20 mouse cellular contexts compared by ENCODE assay signal in genomic region chr2:14165066-14165465, GRCm38 (mm10). TPM values are rescaled to one million over a fixed set of nuclear protein-coding genes. Genes with fewer than 3 reads are reported as not detected.
DNase-seq lines count a peak whose midpoint lies in the region; ATAC-seq and TF ChIP-seq lines count a peak whose summit lies in the region.
"Had no signal": no experiment of that assay in that cellular context is flagged by ENCODE, and none has a peak within 500 bp of the region (broad histone marks: within the 10 kb centered on the region; RNA-seq: fewer than 3 reads in every experiment).

No protein-coding gene starts in this region.

- no peak overlapping the region for H3K4me3 ChIP-seq in heart, embryonic 13.5 days
- no peak overlapping the region for H3K4me3 ChIP-seq in lung, embryonic 15.5 days
- H3K4me3 ChIP-seq in liver, embryonic 13.5 days (replicated peaks), result no peak overlapping the region
- no peak overlapping the region for H3K4me3 ChIP-seq in stomach, embryonic 16.5 days (replicated peaks; ENCODE audit: low read length)
- H3K4me3 ChIP-seq in hindbrain, postnatal 0 days (ENCODE audit: low read length), result no peak overlapping the region
- H3K4me3 ChIP-seq: forebrain, embryonic 10.5 days; hindbrain, embryonic 10.5 days; intestine, embryonic 15.5 days; layer of hippocampus, adult 2 months; limb, embryonic 15.5 days; midbrain, embryonic 10.5 days; neural tube, embryonic 15.5 days had no signal

- peaks cover 14% of the 10 kb centered on the region for H3K4me1 ChIP-seq in heart, embryonic 13.5 days
- H3K4me1 ChIP-seq in lung, embryonic 15.5 days, result no peaks in the 10 kb centered on the region
- H3K4me1 ChIP-seq in liver, embryonic 13.5 days (replicated peaks), result peaks cover 11% of the 10 kb centered on the region
- H3K4me1 ChIP-seq in stomach, embryonic 16.5 days (ENCODE audit: control insufficient read depth, insufficient read depth, low read length), result 0 out of 2 replicates have a peak, but pooled peaks cover 4% of the 10 kb centered on the region
- H3K4me1 ChIP-seq in hindbrain, postnatal 0 days (ENCODE audit: insufficient read depth, low read length), result no peaks in the 10 kb centered on the region
- H3K4me1 ChIP-seq: forebrain, embryonic 10.5 days; hindbrain, embryonic 10.5 days; intestine, embryonic 15.5 days; limb, embryonic 15.5 days; neural tube, embryonic 15.5 days had no signal

- WGBS in heart, embryonic 13.5 days, result 51% methylated on average over 2 of the region's 2 CpGs
- WGBS in lung, embryonic 15.5 days, result 64% methylated on average over 2 of the region's 2 CpGs
- WGBS in liver, embryonic 13.5 days (ENCODE audit: insufficient replicate concordance), result 17% methylated on average over 2 of the region's 2 CpGs
- WGBS in stomach, embryonic 16.5 days, result 72% methylated on average over 2 of the region's 2 CpGs
- 70% methylated on average over 2 of the region's 2 CpGs for WGBS in hindbrain, postnatal 0 days

- DNase-seq in heart, postnatal 4 days, result no peak
- DNase-seq in lung, adult 18-20 months, result no peak
- no peak for DNase-seq in liver, embryonic 13.5 days
- no peak for DNase-seq in spleen, postnatal 4 days (ENCODE audit: low spot score in 2 of 2)
- DNase-seq in hindbrain, postnatal 0 days (ENCODE audit: low spot score), result no peak
- DNase-seq: B cell, adult 2 months had no signal

- H3K27me3 ChIP-seq in heart, embryonic 13.5 days (replicated peaks), result no peaks in the 10 kb centered on the region
- H3K27me3 ChIP-seq in lung, embryonic 15.5 days, result no peaks in the 10 kb centered on the region
- H3K27me3 ChIP-seq in liver, embryonic 13.5 days, result no peaks in the 10 kb centered on the region
- H3K27me3 ChIP-seq in stomach, embryonic 16.5 days (ENCODE audit: control insufficient read depth, insufficient read depth, low read length), result no peaks in the 10 kb centered on the region
- no peaks in the 10 kb centered on the region for H3K27me3 ChIP-seq in hindbrain, postnatal 0 days (ENCODE audit: insufficient read depth, low read length)
- H3K27me3 ChIP-seq: intestine, embryonic 15.5 days; limb, embryonic 15.5 days; neural tube, embryonic 15.5 days; Patski had no signal

- no peak overlapping the region for H3K9ac ChIP-seq in heart, embryonic 13.5 days
- no peak overlapping the region for H3K9ac ChIP-seq in lung, embryonic 15.5 days
- no peak overlapping the region for H3K9ac ChIP-seq in liver, embryonic 13.5 days
- H3K9ac ChIP-seq in stomach, embryonic 16.5 days (ENCODE audit: low read length), result no peak overlapping the region
- H3K9ac ChIP-seq in hindbrain, postnatal 0 days (replicated peaks; ENCODE audit: low read length), result no peak overlapping the region
- H3K9ac ChIP-seq: intestine, embryonic 15.5 days; limb, embryonic 15.5 days; neural tube, embryonic 15.5 days had no signal

- TF ChIP-seq CTCF in hindbrain, postnatal 0 days (IDR thresholded peaks at IDR 0.05; ENCODE audit: low read depth), result no peak

- no peak overlapping the region for H3K4me2 ChIP-seq in heart, embryonic 13.5 days
- H3K4me2 ChIP-seq in lung, embryonic 15.5 days, result no peak overlapping the region
- H3K4me2 ChIP-seq in liver, embryonic 13.5 days, result no peak overlapping the region
- H3K4me2 ChIP-seq in stomach, embryonic 16.5 days (ENCODE audit: low read depth, low read length), result no peak overlapping the region
- H3K4me2 ChIP-seq in hindbrain, postnatal 0 days (ENCODE audit: low read depth, low read length), result no peak overlapping the region
- H3K4me2 ChIP-seq: intestine, embryonic 15.5 days; limb, embryonic 15.5 days; neural tube, embryonic 15.5 days had no signal

- no peaks in the 10 kb centered on the region for H3K9me3 ChIP-seq in heart, embryonic 13.5 days
- no peaks in the 10 kb centered on the region for H3K9me3 ChIP-seq in lung, embryonic 15.5 days
- H3K9me3 ChIP-seq in liver, embryonic 13.5 days (replicated peaks), result no peaks in the 10 kb centered on the region
- no peaks in the 10 kb centered on the region for H3K9me3 ChIP-seq in stomach, embryonic 16.5 days (replicated peaks; ENCODE audit: control insufficient read depth, low read length)
- no peaks in the 10 kb centered on the region for H3K9me3 ChIP-seq in hindbrain, postnatal 0 days (ENCODE audit: low read length)
- H3K9me3 ChIP-seq: forebrain, embryonic 10.5 days; hindbrain, embryonic 10.5 days; intestine, embryonic 15.5 days; limb, embryonic 15.5 days; midbrain, embryonic 10.5 days; neural tube, embryonic 15.5 days had no signal

- H3K36me3 ChIP-seq in heart, embryonic 13.5 days, result no peaks in the 10 kb centered on the region
- H3K36me3 ChIP-seq in lung, embryonic 15.5 days, result no peaks in the 10 kb centered on the region
- H3K36me3 ChIP-seq in liver, embryonic 13.5 days, result no peaks in the 10 kb centered on the region
- no peaks in the 10 kb centered on the region for H3K36me3 ChIP-seq in stomach, embryonic 16.5 days (ENCODE audit: control insufficient read depth, insufficient read depth, low read length)
- H3K36me3 ChIP-seq in hindbrain, postnatal 0 days (ENCODE audit: insufficient read depth, low read length), result no peaks in the 10 kb centered on the region
- H3K36me3 ChIP-seq: forebrain, embryonic 10.5 days; hindbrain, embryonic 10.5 days; intestine, embryonic 15.5 days; limb, embryonic 15.5 days; midbrain, embryonic 10.5 days; neural tube, embryonic 15.5 days had no signal

- H3K27ac ChIP-seq in heart, embryonic 13.5 days (replicated peaks), result peak overlapping the region; percentile 74
- H3K27ac ChIP-seq in lung, embryonic 15.5 days, result peak overlapping the region; percentile 32; the same call in 1 of the 2 replicates
- peak overlapping the region; percentile 30 for H3K27ac ChIP-seq in liver, embryonic 13.5 days
- H3K27ac ChIP-seq in stomach, embryonic 16.5 days (ENCODE audit: low read length), result peak overlapping the region; percentile 26; the same call in 1 of the 2 replicates
- H3K27ac ChIP-seq in hindbrain, postnatal 0 days, result no peak overlapping the region
- H3K27ac ChIP-seq: forebrain, embryonic 10.5 days; hindbrain, embryonic 10.5 days; intestine, embryonic 15.5 days; kidney, postnatal 0 days; layer of hippocampus, adult 2 months; limb, embryonic 15.5 days; midbrain, embryonic 10.5 days; neural tube, embryonic 15.5 days had no signal

- no peak for ATAC-seq in heart, embryonic 13.5 days (ENCODE audit: extremely low read depth, insufficient number of reproducible peaks, low FRiP score, low TSS enrichment)
- ATAC-seq in lung, embryonic 15.5 days (ENCODE audit: borderline replicate concordance, extremely low read depth, low FRiP score, low TSS enrichment), result no peak
- ATAC-seq in liver, embryonic 13.5 days (ENCODE audit: low read depth), result no peak; the same call in 1 of the 2 replicates
- no peak for ATAC-seq in stomach, embryonic 16.5 days (ENCODE audit: insufficient read depth, low FRiP score)
- no peak for ATAC-seq in hindbrain, postnatal 0 days
- ATAC-seq: Patski had no signal

RNA-seq across cellular contexts. Expression of gene Tmem236, which starts 9.3 kb away (rescaled TPM):
- 0.05 and 0.11 TPM in 2 replicates for polyA plus RNA-seq in heart, embryonic 13.5 days (2015; fragmentation: Nextera tagmentation; extraction: Ambion mirVana)
- total RNA-seq in heart, postnatal 4 days (2021), result under 1 TPM; 0.21 to 0.25 TPM
- 0.05 TPM in 1 of 2 replicates, not detected in the other for polyA plus RNA-seq in lung, embryonic 15.5 days (2015; fragmentation: Nextera tagmentation; extraction: Ambion mirVana)
- not detected in 2 replicates for polyA plus RNA-seq in liver, embryonic 13.5 days (2015; fragmentation: Nextera tagmentation; extraction: Ambion mirVana)
- polyA plus RNA-seq in stomach, embryonic 16.5 days (2015; fragmentation: Nextera tagmentation; extraction: Ambion mirVana), result 2.6 and 2.9 TPM in 2 replicates
- total RNA-seq in hindbrain, postnatal 0 days (2014; rRNA removed), result 0.10 and 0.29 TPM in 2 replicates
- polyA plus RNA-seq in hindbrain, postnatal 0 days (2015; fragmentation: Nextera tagmentation; extraction: Ambion mirVana), result 0.23 and 0.25 TPM in 2 replicates
- total RNA-seq: monocyte, adult 5-6 weeks had no signal
- polyA plus RNA-seq: forebrain, embryonic 10.5 days; gonadal fat pad, adult 2 months; hindbrain, embryonic 10.5 days had no signal
